Mouse (Mus musculus): ENCODE data around the gene Vil1. TPM values are rescaled to one million over a fixed set of nuclear protein-coding genes. Genes with fewer than 3 reads are reported as not detected.
"Not testable (repeated sequence)": the region's sequence is repeated elsewhere in the genome, so short reads cannot be mapped to it uniquely, and the experiment has no call there.

Vil1 gene
- polyA plus RNA-seq, 1 experiment, result 0.56 TPM

DNA sequence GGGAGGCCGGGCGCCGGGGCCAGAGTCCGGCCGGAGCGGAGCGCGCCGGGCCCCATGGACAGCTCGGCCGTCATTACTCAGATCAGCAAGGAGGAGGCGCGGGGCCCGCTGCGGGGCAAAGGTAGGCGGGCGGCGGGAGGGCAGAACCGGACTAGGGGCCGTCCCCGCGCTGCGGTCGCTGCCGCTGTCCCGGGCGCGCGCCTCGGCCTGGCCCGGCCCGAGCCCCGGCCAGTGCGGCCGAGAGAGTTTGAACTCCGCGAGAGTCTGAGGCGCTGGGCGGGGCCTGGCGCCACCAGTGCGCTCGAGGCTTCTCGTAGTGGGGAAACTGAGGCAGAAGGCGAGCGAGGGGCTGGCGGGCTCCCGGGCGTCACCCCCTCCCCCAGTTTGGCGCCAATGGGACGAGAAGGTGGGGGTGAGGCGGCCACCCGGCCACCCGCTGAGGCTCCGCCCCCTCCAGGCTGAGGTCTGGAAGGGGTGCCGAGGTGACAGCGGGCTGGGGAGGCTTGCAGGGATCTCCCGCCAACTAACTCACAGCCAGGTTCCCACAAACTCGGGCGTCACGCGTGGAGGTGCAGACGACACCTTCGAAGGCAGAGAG, 17.2 kb upstream of the Vil1 start:
- H3K27ac ChIP-seq (ENCODE audit: insufficient read depth, low read length), result peak overlapping the region; percentile 91

DNA sequence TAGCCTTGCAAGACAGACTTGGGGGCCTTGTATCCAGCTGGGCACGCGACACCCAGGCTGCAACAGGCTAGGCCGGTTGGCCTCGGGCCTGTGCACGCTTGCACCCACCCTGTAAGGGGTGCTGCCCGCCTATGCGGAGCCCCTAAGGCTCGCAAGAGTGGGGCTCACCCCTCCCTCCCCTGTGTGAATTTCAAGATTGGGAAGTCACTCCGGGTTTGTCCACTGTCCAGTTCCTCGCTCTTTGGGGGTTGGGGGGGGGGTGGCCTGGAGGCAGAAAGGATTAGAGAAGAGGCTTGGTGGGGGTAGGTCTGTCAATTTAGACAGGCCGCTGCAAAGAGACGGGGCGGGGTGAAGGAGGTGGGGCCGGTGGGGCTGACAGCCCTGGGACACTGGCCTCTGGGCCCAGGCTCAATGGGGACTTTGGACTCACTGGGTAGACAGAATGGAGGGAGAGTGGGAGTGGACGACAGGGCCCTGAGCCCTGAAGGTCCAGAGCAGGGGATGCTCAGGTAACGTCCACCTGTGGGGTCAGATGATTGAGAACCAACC, 16.7 kb upstream of the Vil1 start:
- no peaks in the 10 kb centered on the region for H3K4me1 ChIP-seq (ENCODE audit: control insufficient read depth, insufficient read depth, low read length)
- no peak for TF ChIP-seq CTCF (IDR thresholded peaks at IDR 0.05; ENCODE audit: extremely low read depth, insufficient read depth, low read length)
- no peak for TF ChIP-seq POLR2A (IDR thresholded peaks at IDR 0.05; ENCODE audit: extremely low read depth, insufficient read depth, low read length)
- peak overlapping the region; percentile 91 for H3K27ac ChIP-seq (ENCODE audit: insufficient read depth, low read length)
- peak overlapping the region; percentile 64 for H3K4me3 ChIP-seq (ENCODE audit: insufficient read depth, low read length)

More for the DNA sequence above, 17.2 kb upstream of the Vil1 start:
- peak overlapping the region; percentile 64 for H3K4me3 ChIP-seq (ENCODE audit: insufficient read depth, low read length)
- TF ChIP-seq POLR2A (IDR thresholded peaks at IDR 0.05; ENCODE audit: extremely low read depth, insufficient read depth, low read length) (no peak), CTCF (IDR thresholded peaks at IDR 0.05; ENCODE audit: extremely low read depth, insufficient read depth, low read length) (no peak)
- no peaks in the 10 kb centered on the region for H3K4me1 ChIP-seq (ENCODE audit: control insufficient read depth, insufficient read depth, low read length)

DNA sequence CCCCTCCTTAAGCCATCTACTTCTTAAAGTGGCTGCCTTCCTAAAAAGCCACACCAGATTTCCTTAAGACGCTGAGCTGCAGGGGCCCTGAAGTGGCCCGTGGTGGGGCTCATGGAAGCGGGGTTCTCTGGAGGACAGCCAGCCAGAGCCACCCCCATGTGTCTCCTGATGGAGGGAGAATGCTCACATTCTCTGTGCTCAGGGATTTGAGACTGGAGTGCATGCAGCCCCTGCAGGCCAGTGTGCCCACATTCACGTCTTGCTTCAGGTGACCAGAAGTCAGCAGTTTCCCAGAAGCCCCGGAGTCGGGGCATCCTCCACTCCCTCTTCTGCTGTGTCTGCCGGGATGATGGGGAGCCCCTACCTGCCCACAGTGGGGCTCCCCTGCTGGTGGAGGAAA, 16.2 kb upstream of the Vil1 start:
- Histone ChIP-seq H3K4me3 (ENCODE audit: insufficient read depth, low read length) (no peak overlapping the region; the same call in 1 of the 2 replicates), H3K4me1 (ENCODE audit: control insufficient read depth, insufficient read depth, low read length) (0 out of 2 replicates have a peak, but pooled peaks cover 2% of the 10 kb centered on the region)

DNA sequence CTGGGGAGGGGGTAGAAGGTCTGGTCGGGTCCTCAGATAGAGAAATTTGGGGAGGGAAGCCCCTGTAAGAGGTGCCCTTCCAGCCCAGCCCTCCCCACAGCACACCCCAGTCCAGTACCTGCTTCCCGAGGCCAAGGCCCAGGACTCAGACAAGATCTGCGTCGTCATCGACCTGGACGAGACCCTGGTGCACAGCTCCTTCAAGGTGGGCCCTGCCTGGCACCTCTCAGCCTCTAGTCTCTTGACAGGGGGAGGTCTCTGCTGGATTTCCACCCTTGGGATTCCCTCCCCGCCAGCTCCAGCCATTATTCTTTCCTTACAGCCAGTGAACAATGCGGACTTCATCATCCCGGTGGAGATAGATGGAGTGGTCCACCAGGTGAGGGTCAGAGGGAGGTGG, 15.5 kb upstream of the Vil1 start:
- TF ChIP-seq CTCF (IDR thresholded peaks at IDR 0.05; ENCODE audit: extremely low read depth, insufficient read depth, low read length) (no peak), POLR2A (IDR thresholded peaks at IDR 0.05; ENCODE audit: extremely low read depth, insufficient read depth, low read length) (no peak)
- no peak overlapping the region for H3K27ac ChIP-seq (ENCODE audit: insufficient read depth, low read length)
- 0 out of 2 replicates have a peak, but pooled peaks cover 2% of the 10 kb centered on the region for H3K4me1 ChIP-seq (ENCODE audit: control insufficient read depth, insufficient read depth, low read length)
- H3K4me3 ChIP-seq (ENCODE audit: insufficient read depth, low read length), result no peak overlapping the region

More for the DNA sequence above, 16.2 kb upstream of the Vil1 start:
- H3K27ac ChIP-seq (ENCODE audit: insufficient read depth, low read length), result no peak overlapping the region
- TF ChIP-seq POLR2A (IDR thresholded peaks at IDR 0.05; ENCODE audit: extremely low read depth, insufficient read depth, low read length) (no peak), CTCF (IDR thresholded peaks at IDR 0.05; ENCODE audit: extremely low read depth, insufficient read depth, low read length) (no peak)

DNA sequence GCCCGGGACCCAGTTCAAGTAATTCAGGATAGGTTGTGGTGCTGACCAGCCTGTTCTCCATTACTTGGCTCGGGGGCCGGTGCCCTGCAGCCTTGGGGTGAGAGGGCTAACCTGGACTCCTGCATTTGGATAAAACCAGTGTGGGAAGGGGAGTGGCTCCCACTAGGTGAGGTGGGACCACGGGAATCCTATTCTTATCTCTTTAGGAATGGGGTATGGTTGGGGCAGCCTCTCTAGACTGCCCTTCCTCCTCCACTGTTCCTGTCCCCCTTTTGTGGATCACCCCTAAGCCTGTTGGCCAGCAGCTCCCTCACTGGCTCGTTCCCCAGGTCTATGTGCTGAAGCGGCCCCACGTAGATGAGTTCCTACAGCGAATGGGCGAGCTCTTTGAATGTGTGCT, 14.9 kb upstream of the Vil1 start:
- 0 out of 2 replicates have a peak, but pooled peaks cover 2% of the 10 kb centered on the region for H3K4me1 ChIP-seq (ENCODE audit: control insufficient read depth, insufficient read depth, low read length)
- no peak overlapping the region for H3K4me3 ChIP-seq (ENCODE audit: insufficient read depth, low read length)
- no peak overlapping the region for H3K27ac ChIP-seq (ENCODE audit: insufficient read depth, low read length)
- TF ChIP-seq POLR2A (IDR thresholded peaks at IDR 0.05; ENCODE audit: extremely low read depth, insufficient read depth, low read length), result no peak
- TF ChIP-seq CTCF (IDR thresholded peaks at IDR 0.05; ENCODE audit: extremely low read depth, insufficient read depth, low read length), result no peak

DNA sequence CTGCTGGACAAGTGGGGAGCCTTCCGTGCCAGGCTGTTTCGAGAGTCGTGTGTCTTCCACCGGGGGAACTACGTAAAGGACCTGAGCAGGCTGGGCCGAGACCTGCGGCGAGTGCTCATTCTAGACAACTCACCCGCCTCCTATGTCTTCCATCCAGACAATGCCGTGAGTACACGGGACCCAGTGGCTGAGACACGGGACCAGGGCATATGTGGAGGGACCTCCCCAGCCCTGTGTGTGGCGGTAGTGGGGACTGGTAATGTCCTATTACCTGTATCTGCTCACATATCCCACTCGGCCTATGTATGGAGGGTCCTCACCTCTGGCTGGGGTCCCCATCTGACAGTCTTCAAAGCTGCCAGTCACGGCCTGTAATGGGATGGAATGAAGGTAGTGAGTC, 14.3 kb upstream of the Vil1 start:
- H3K4me1 ChIP-seq (ENCODE audit: control insufficient read depth, insufficient read depth, low read length), result 0 out of 2 replicates have a peak, but pooled peaks cover 2% of the 10 kb centered on the region
- H3K4me3 ChIP-seq (ENCODE audit: insufficient read depth, low read length), result no peak overlapping the region
- no peak overlapping the region for H3K27ac ChIP-seq (ENCODE audit: insufficient read depth, low read length)
- TF ChIP-seq CTCF (IDR thresholded peaks at IDR 0.05; ENCODE audit: extremely low read depth, insufficient read depth, low read length) (no peak), POLR2A (IDR thresholded peaks at IDR 0.05; ENCODE audit: extremely low read depth, insufficient read depth, low read length) (no peak)

DNA sequence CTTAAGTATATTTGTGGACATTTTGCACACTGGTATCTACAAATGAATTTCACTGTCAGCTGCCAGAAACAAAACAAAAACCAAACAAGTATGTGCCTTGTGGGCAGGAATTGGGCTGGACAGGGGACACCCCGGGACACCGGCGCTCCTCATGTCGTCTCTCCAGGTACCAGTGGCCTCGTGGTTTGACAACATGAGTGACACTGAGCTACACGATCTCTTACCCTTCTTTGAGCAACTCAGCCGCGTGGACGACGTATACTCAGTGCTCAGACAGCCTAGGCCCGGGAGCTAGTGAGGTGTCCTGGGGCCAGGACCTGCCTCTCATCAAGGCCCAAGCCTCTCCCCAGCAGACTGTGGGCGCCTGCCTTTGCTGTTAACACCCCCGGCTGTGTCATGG, 13.9 kb upstream of the Vil1 start:
- Histone ChIP-seq H3K4me3 (ENCODE audit: insufficient read depth, low read length) (no peak overlapping the region), H3K4me1 (ENCODE audit: control insufficient read depth, insufficient read depth, low read length) (0 out of 2 replicates have a peak, but pooled peaks cover 2% of the 10 kb centered on the region), H3K27ac (ENCODE audit: insufficient read depth, low read length) (no peak overlapping the region)
- TF ChIP-seq CTCF (IDR thresholded peaks at IDR 0.05; ENCODE audit: extremely low read depth, insufficient read depth, low read length) (no peak), POLR2A (IDR thresholded peaks at IDR 0.05; ENCODE audit: extremely low read depth, insufficient read depth, low read length) (no peak)

DNA sequence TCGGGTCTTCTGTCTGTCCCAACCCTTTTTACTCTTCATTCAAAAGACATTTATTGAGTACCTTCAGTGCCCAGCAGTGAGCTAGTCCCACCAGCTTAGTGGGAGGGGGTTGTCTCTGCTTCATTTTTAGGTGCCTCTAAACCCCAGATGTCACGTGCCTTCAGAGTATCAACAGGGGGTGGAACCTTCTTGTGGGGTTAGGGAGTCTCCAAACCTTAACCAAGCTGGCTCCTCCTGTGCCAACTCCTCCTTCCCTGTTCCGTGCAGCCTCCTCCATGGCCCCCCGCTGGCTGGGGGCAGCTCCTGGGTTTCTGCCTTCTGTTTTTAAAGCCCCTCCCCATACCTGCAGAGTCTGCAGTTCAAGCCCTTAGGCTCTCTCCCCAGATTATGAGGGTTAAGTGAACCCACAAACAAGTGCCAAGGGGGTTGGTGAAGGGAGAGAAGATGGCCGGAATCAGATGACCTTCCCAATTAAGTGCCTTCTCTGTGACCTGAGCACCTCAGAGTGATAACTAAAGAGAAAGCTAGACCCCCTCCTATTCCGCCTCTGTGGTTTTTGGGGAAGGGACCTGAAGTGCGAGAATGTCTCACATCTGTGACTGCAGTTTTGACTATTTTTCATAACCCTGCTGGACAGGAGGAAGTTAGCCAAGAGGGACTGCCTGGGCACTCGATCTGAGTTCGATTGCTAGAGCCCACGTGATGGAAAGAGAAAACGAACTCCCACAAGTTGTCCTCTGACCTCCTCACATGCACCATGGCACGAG, 12.5 kb upstream of the Vil1 start:
- peak overlapping the region; percentile 18; the same call in 1 of the 2 replicates for H3K4me3 ChIP-seq (ENCODE audit: insufficient read depth, low read length)
- not testable (repeated sequence) for H3K4me1 ChIP-seq (ENCODE audit: control insufficient read depth, insufficient read depth, low read length); H3K27ac ChIP-seq (ENCODE audit: insufficient read depth, low read length)

DNA sequence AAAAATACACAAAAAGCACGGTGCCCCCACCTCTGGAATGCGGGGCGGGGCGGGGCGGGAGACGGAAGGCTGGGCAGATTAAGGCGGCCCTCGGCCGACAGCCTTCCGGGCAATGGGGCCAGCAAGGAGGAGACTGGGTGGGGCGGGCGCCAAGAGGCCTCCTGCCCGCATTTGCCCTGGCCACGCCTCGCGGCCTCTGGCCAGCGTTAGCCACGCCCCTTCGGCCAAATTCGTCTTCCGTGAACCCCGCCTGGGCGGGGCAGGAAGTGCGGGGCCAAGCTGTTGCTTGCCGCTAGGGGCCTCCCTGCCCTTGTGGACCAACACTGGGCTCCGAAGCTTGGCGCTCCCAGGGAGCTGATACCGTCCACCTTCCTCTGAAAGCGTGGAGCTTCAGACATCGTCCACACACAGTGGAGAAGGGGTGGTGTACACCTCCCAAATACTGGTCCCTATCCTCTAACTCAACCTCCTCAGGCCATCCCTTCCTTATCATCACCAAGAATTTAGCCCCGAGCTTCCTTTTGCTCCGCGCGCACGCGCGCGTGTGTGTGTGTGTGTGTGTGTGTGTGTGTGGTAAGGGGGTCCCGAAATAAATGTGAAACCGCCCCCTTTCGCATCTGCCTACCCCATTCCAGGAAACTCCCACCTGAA, 11.8 kb upstream of the Vil1 start:
- 0 out of 2 replicates have a peak, but pooled peaks cover 2% of the 10 kb centered on the region for H3K4me1 ChIP-seq (ENCODE audit: control insufficient read depth, insufficient read depth, low read length)
- H3K4me3 ChIP-seq (ENCODE audit: insufficient read depth, low read length), result peak overlapping the region; percentile 18
- peak; percentile 44 for TF ChIP-seq CTCF (IDR thresholded peaks at IDR 0.05; ENCODE audit: extremely low read depth, insufficient read depth, low read length)
- TF ChIP-seq POLR2A (IDR thresholded peaks at IDR 0.05; ENCODE audit: extremely low read depth, insufficient read depth, low read length), result peak; percentile 58; the same call in 1 of the 2 replicates
- peak overlapping the region; percentile 2; the same call in 1 of the 2 replicates for H3K27ac ChIP-seq (ENCODE audit: insufficient read depth, low read length)

Measured in cortical plate, adult 2 months (tissue).